Mouse (Mus musculus) mature B cell (primary cell): ENCODE results near the gene Hes7.
"Not testable (repeated sequence)": the region's sequence is repeated elsewhere in the genome, so short reads cannot be mapped to it uniquely, and the experiment has no call there.

Experiments
- in situ Hi-C: fragments of 300-500 bp; cut with MboI; formaldehyde crosslinking; loops from 2 replicates; pipeline ENCODE4 v1.14.3; 2019

Gene Hes7

DNA sequence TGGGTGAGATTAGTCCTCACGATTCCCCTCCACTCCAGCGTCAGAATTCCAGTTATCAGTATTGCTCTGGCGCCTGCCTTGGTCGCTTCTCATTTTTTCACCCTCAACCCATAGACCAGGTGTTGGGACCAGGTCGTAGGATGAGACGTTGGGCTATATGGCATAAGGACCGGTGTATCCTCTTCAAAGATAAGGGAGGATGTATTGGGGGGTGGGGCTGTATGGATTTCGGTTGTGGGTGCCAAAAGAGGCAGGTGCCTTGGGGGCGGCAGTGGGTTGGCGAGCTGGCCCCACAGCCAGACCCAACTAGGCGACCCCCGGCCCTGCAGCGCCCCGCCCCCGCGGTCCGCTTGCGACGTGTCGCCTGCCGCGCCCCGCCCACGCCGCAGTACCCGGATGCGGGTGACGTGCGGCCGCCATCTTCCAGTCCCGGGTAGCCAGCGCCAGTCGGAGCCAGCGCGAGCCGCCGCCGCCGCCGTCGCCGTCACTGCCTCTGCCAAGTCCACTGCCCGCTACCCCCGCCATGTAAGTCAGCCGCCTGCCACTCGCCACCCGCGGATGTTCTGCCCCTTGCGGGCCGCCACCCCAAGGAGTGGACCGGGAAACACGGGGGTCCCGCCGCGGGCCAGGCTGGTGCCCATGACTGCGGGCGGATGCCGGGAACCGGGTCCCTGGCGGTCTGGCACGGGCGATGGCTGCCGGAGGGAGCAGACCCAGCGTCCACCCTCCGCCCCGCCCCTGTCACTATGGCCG lies 31.9 kb upstream of the Hes7 start, which contains the start of gene Vamp2:
Gene Vamp2, plus strand, starts transcription at position 388 of the 753 bp plus-strand sequence.
- in situ Hi-C loops = no loop called here

DNA sequence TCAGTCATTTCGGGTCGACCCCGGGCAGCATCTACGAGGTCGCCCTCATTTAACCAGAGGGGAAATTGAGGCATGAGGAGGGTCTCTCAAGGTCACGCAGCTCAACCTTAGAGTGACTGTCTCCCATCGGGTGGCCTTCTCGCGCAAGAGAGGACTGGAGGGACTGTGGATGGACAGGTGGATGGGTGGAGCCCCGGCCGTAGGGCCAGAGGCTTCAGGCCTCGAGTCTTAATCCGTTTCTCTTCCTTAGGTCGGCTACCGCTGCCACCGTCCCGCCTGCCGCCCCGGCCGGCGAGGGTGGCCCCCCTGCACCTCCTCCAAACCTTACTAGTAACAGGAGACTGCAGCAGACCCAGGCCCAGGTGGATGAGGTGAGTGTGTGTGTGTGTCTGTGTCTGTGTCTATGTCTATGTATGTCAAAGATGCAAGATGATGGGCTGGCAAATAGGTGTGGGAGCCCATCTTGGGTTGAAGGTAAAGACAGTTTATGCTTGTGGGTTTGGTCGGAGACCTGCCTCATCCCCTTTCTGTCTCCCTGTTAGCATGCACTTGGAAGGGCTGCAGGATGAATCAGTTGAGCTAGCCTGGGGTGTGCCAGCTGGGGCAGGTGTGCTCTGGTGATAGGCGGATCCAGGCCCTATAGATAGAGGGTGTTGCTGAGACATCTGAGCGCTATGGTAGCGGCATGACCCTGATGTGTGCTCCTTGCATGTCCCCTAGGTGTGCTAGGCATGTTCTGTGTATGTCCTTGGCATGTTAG lies 31.2 kb upstream of the Hes7 start:
- in situ Hi-C loops = no loop called here

- in situ Hi-C loops = no loop called here
Measured at GRCm38 (mm10) chr11:69089616-69090290, 30.5 kb upstream of the Hes7 start.

DNA sequence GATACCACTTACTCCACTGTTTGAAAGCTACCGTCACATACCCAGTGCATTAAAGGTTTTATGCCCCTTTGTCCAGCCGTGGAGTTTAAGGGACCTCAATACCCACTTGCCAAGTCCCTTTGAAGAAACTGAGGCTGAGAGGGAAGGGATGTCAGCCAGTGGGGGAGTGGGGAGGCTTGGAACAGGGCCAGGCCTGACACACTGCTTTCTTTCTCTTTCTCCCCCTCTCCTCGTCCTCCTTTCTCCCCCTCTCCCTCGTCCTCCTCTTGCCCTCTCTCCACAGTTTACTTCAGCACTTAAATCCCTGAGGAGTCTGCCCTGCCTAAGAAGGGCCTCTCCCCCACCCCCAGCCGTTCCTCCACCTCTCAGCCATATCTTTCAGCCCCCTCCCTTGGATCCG lies 29.8 kb upstream of the Hes7 start:
- in situ Hi-C loops = no loop called here

DNA sequence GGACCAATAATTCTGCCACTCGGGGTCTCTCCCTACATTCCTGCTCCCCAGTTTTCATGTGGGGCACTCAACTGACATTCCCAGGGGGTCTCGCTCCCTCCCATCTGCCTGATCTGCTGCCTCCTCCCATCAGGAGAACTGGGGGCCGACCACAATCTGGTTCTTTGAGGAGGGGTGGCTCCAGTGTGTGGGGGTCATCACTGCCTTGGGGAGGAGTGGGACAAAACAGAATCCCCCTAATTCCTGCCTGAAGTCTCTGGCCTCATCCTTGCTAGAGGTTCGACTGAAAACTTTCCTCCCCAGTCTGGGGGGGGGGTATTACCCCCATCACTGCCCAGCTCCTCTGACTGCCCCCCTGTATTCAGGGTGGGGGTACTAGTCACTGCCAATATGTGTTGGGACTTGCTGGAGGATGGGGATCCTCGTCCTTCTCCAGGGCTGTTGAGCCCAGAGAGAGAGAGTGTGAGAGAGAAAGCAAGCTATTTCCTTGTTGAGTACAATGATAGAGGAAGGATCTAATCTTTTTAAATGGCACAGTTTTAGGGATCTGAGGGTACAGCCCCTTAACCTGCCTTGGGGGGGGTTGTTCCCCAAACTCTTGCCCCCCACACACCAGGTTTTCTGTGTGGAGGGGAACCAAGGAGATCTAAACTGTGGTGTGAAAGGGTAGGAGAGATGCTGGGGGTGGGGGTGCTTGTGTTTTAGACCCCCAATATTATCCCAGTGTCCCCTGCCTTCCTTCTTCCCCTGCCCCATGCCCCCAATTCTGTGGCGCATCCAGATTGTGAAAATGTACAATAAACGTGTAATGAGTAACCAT lies 28.4 kb upstream of the Hes7 start:
- in situ Hi-C loops = no loop called here

DNA sequence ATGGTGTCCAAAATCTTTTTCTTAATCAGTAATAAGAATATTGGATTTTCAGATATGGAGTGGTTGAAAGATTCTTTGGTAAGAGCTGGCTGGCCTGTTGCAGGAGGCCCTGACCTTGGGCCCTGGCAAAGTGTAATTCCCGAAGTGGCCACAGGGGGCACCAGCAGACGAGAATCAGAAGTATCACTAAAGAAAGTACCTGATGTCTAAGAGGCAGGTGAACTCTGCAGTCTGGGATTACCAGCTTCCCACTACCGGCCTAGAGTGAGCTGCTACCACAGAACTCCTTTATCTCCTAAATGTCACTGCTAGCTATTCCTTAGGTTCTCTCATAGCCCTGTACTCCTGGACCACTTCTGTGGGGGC lies 27.8 kb upstream of the Hes7 start:
- in situ Hi-C loops = no loop called here

GRCm38 (mm10) chr11:69092871-69093270 lies 27.3 kb upstream of the Hes7 start:
- in situ Hi-C loops = no loop called here

DNA sequence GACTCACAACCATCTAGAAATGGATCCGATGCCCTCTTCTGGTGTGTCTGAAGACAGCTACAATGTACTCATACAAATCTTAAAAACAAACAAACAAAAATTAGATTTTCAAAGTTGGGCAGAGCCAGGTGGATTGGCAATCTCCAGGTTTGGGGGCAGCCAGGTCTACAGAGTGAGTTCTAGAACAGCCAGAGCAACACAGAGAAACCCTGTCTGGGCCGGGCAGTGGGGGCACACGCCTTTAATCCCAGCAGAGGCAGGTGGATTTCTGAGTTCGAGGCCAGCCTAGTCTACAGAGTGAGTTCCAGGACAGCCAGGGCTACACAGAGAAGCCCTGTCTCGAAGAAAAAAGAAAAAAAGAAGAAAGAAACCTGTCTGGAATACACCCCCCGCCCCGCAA lies 26.3 kb upstream of the Hes7 start:
- in situ Hi-C loops = not testable (repeated sequence)

DNA sequence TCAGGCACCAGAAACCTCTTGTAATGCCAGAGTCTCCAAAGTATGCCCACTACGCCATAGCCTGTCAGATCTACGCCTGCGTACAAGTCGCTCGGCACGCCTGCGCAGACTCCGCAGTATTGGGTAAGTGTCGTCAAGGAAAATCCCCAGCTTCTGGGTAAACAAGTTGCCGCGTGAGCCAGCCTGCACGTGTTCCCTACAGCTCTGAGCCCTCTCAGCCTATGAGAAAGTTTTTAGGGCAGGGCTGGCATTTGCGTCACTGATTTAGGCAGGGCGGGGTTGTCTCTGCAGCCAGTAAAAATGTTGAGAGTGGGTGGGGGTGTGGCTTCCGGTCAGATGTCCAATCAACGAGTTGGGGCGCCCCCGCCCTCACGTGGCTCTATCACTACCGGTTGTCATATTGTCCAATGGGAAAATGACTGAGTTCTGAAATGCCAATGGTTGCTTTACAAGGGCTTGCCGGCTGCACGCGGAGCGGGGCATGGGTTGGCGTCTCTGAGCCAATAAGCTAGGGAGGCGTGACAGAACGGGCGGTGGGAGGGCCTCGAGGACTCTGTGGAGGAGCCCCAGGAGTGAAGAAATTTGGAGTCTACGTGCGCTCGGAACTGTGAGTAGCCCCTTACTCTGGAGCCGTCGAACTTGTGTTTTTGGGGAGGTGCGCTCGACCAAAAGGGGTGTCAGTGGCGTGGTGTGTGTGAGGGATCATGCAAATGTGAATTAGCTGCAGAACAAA lies 25.3 kb upstream of the Hes7 start, which contains the start of gene Per1:
Gene Per1, plus strand, starts transcription at position 521 of the 733 bp plus-strand sequence.
- in situ Hi-C loops = no loop called here

- in situ Hi-C loops = no loop called here
Measured at GRCm38 (mm10) chr11:69095511-69096231, 24.5 kb upstream of the Hes7 start.

- in situ Hi-C loops = no loop called here
Measured at GRCm38 (mm10) chr11:69096360-69096986, 23.7 kb upstream of the Hes7 start.

DNA sequence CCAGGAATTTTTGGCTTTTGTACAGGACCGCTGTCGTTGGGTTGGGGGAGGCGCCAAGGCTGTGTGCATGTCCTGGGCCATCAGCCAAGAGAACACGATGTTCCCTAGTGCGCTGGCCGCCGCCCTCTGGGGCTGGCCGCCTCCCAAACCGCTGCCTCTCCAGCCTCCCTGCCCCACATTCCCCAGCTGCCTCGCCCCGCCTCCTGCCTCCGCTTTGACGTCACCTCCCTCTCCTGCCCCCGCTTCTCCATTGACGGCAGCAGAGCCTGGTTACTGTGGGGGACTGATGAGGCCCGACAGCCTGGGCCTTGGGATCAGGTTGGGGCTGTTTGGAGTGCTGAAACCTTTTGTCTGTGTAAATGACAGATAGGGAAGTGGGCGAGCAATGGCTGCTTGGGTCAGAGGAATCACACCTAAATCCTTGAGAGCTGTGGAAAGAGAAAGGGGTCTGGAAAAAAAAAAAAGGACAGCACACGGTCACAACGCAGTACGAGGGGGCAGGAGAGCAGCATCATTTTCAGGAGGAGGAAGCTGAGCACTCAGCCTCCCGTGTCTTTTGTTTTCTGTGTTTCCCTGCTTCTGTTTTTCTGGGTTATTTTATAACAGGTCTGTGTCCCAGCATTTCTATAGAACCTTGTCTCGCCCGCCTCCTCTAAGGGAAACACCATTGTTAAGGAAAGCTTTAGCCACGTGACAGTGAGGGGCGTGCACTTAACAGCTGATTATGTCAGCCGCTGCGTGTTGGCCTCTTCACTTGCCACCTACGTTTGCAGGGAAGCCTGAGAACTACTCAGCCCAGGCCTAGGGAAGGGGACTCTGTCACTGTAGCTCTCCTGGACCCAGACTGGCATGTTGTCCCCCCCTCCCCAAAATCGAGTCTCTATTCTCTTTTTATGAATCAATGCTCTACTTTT lies 23.0 kb upstream of the Hes7 start:
- in situ Hi-C loops = no loop called here

GRCm38 (mm10) chr11:69098039-69098761 lies 22.0 kb upstream of the Hes7 start:
- in situ Hi-C loops = no loop called here

DNA sequence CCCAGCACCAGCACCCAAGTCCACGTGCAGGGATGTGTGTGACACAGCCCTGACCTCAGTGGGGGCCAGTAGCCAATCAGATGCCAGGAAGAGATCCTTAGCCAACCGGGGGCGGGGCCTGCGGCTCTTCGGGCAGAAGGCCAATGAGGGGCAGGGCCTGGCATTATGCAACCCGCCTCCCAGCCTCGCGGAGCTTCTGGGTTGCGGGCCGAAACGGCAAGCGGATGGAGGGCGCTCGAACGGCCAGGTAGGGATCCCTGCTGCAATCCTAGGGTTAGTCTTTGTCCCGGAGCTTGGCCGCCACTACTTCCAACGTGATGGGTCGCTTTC lies 21.5 kb upstream of the Hes7 start:
- in situ Hi-C loops = no loop called here

DNA sequence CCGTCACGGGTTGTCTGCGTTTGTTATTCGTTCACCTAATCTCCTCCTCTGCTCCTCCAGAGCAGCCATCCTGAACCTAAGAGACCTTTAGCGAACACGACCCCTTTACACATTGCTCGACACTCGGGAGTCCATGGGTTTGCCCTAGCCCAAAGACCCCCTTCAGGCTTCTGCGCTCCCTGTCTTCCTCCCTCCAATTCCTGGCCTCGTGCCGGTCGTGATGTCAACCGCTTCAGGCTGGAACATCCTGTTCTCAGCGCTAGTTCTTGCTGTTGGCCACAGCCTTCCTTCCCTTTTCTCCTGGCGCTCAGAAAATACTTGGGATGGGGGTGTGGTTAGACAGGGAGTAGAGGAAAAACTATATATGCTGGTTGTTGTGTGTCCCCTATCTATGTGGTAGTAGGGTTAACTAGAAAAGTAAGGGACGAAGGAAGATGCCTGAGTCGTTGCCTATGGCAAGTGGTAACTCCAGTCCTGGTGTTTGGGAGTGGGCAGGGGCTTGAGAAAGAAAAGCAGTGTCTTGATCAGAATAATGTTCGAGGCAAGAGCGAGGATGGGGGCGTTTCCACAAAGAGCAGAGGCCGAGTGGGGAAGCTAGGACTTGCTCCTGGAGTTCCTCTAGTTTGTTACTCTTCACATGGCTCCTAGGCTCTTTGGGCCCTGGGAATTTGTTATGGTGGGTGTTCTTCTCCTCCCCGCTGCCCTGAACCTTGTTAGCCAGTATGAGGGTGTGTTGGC lies 20.9 kb upstream of the Hes7 start:
- in situ Hi-C loops = no loop called here

DNA sequence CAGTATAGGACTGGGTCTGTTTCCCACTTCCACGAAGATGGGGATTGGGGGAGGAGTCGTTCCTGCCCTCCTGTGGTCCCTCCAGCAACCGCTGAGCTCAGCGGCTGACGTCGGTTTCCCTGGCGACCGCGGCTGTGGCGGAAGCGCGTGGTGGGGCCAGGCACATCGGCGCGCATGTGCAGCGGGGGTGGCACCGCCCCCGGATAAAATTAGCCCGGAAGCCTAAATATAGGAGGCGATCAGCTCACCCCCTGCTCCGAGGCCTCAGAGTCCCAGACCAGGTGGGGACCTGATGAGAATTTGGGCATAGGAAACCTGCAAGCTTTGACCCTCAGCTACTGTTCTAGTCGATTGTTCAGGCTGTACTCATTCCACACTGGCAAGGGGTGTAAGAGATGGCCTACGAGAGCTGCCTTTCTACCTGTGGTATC lies 20.3 kb upstream of the Hes7 start:
- in situ Hi-C loops = no loop called here

- in situ Hi-C loops = no loop called here
Measured at GRCm38 (mm10) chr11:69100639-69101360, 19.4 kb upstream of the Hes7 start.
